Mouse (Mus musculus): ENCODE data around the gene Kif5c. TPM values are rescaled to one million over a fixed set of nuclear protein-coding genes. Genes with fewer than 3 reads are reported as not detected.
A peak's percentile ranks its signal among the peaks of the same experiment; 100 is the strongest.

The Kif5c gene
- polyA plus RNA-seq, 1 experiment from 2014 or later, result 10.1 TPM

- peaks cover 11% of the 10 kb centered on the region; the same call in 1 of the 2 replicates for H3K4me1 ChIP-seq
- no peak overlapping the region for H3K27ac ChIP-seq
- H3K27me3 ChIP-seq, result no peaks in the 10 kb centered on the region
- no peak overlapping the region for H3K9ac ChIP-seq
- no peak overlapping the region for H3K4me2 ChIP-seq
- no peak overlapping the region for H3K4me3 ChIP-seq
- H3K9me3 ChIP-seq, result no peaks in the 10 kb centered on the region
- 82% methylated on average over 22 of the region's 22 CpGs for WGBS
- peaks cover 20% of the 10 kb centered on the region; the same call in 1 of the 2 replicates for H3K36me3 ChIP-seq
- ATAC-seq (ENCODE audit: insufficient number of reproducible peaks, insufficient read depth, low FRiP score, low TSS enrichment, low read depth), result no peak
These were observed 81.3 kb downstream of the Kif5c start for GRCm38 (mm10) chr2:49700176-49700971.

DNA sequence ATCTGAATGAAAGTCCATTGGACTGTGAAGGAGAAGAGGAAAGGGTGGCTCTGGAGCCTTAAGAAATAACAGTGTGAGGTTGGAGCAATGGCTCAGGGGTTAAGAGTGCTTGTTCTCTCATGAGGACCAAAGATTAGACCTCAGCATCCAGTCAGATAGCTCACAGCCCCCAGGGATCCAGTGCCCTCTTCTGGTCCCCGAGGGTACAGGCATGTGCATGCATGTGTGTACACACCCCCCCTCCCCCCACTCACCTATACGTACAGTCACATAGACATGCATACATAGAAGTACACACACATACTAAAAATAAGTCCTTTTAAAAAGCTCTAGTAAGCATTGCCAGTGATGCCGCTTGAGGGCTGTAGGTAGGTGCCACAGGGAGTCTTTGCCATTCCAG, 91.1 kb downstream of the Kif5c start:
- no peak overlapping the region for H3K9ac ChIP-seq
- H3K4me1 ChIP-seq, result peaks cover 8% of the 10 kb centered on the region; the same call in 1 of the 2 replicates
- no peak overlapping the region for H3K4me2 ChIP-seq
- ATAC-seq (ENCODE audit: insufficient number of reproducible peaks, insufficient read depth, low FRiP score, low TSS enrichment, low read depth), result no peak
- H3K36me3 ChIP-seq, result peaks cover under 1% of the 10 kb centered on the region; the same call in 1 of the 2 replicates
- no peak overlapping the region for H3K27ac ChIP-seq
- no peaks in the 10 kb centered on the region for H3K27me3 ChIP-seq
- 79% methylated on average over 3 of the region's 3 CpGs for WGBS
- no peaks in the 10 kb centered on the region for H3K9me3 ChIP-seq
- H3K4me3 ChIP-seq, result no peak overlapping the region

DNA sequence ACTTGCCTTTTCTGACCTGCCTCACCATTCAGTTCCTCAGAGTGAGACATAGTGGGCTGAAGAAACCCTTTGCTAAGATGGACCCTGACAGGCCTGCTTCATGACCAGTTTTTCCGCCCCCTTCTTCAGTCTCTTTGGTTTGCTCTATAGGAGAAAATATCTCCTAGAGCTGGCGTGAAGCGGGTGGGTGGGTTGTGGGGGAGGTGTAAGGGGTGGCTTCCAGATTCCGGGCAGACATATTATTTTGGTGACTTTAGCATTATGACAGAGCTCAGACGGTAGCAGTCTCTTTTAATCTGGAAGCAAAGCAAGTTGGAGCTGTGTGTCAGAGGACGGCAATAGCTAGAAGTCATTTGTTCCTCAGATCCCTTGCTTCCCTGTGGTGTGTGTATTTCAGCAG, 92.6 kb downstream of the Kif5c start:
- Histone ChIP-seq H3K4me3 (no peak overlapping the region), H3K27ac (no peak overlapping the region), H3K27me3 (no peaks in the 10 kb centered on the region), H3K36me3 (peaks cover under 1% of the 10 kb centered on the region; the same call in 1 of the 2 replicates), H3K4me1 (peaks cover 8% of the 10 kb centered on the region; the same call in 1 of the 2 replicates), H3K9me3 (no peaks in the 10 kb centered on the region), H3K4me2 (no peak overlapping the region), H3K9ac (no peak overlapping the region)
- 81% methylated on average over 6 of the region's 6 CpGs for WGBS
- ATAC-seq (ENCODE audit: insufficient number of reproducible peaks, insufficient read depth, low FRiP score, low TSS enrichment, low read depth), result no peak

DNA sequence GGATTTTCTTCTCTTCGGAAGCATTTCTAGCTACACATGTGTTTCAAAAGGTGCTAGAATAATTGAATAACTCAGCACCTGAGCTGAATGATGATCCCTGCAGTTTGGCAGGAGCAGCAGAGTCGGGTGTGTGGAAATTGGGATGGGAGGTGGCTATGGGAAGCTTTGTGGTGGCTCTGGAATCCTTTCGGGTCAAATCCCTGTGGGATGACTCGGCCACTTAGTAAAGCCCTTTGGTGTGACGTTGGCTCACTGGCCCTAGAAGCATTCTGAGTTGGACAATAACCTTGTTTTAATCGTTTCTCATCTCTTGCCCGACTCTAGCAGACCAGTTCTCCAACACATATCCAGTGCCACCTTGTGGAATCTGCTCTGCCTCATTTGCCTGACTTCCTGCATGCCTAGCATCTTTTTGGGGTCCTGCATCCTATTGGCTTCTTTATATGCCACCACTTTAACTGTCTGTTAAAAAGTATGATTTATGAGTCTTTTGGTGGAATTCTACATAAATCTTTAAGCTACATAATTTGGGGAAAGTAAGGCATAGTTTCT, 93.3 kb downstream of the Kif5c start:
- H3K4me3 ChIP-seq, result no peak overlapping the region
- ATAC-seq (ENCODE audit: insufficient number of reproducible peaks, insufficient read depth, low FRiP score, low TSS enrichment, low read depth), result no peak
- peaks cover 7% of the 10 kb centered on the region; the same call in 1 of the 2 replicates for H3K36me3 ChIP-seq

DNA sequence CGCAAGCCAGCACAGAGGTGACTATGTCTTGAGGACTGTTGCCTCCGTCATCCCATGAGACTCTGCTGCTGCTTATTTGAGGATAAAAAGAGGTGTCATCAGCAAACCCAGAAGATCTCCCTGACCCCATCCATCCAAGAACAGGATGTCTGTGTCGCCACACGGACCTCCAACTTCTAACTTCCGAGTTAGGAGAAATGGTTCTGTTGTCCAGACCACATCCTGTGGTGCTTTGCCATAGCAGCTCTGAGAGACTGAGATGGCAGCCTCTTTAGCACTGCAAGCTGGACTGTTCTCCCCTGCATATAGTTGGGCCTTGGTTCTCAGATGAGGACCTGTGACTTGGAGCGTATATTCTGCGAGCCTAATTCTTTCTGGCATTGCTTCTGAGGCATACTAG, 97.4 kb downstream of the Kif5c start:
- no peak for ATAC-seq (ENCODE audit: insufficient number of reproducible peaks, insufficient read depth, low FRiP score, low TSS enrichment, low read depth)
- Histone ChIP-seq H3K9ac (no peak overlapping the region), H3K9me3 (no peaks in the 10 kb centered on the region), H3K4me1 (peaks cover 33% of the 10 kb centered on the region), H3K4me2 (no peak overlapping the region), H3K36me3 (peaks cover 7% of the 10 kb centered on the region; the same call in 1 of the 2 replicates), H3K27me3 (no peaks in the 10 kb centered on the region), H3K4me3 (no peak overlapping the region), H3K27ac (no peak overlapping the region)
- 91% methylated on average over 7 of the region's 7 CpGs for WGBS

More for the DNA sequence above, 93.3 kb downstream of the Kif5c start:
- 62% methylated on average over 7 of the region's 7 CpGs for WGBS
- no peaks in the 10 kb centered on the region for H3K9me3 ChIP-seq
- no peak overlapping the region for H3K4me2 ChIP-seq
- no peak overlapping the region for H3K9ac ChIP-seq
- peaks cover 8% of the 10 kb centered on the region; the same call in 1 of the 2 replicates for H3K4me1 ChIP-seq
- no peaks in the 10 kb centered on the region for H3K27me3 ChIP-seq
- no peak overlapping the region for H3K27ac ChIP-seq

DNA sequence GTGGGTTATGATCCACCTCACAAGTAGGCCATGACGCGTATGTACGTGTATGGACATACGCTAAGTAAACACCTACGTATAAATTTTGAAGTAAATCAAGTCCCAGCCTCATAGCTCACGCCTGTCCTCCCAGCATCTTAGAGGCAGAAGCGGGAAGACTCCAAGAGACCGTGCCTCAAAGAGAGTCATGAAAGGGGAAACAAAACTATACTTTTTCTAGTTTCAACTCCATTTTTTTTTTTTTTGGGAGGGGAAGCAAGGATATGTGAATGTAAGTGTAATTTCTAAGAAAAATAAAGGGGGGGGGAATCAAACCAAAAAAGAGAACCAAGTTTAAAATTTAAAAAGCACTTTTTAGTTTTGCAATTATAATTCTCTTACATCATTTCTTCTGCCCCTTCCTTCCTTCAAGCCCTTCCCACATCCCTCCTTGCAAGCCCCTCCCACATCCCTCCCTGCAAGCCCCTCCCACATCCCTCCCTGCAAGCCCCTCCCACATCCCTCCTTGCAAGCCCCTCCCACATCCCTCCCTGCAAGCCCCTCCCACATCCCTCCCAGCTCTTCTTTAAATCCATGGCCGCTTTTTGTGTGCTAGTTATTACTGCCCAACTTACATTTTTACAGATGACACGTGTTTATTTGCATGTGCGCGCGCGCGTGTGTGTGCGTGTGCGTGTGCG, 98.5 kb downstream of the Kif5c start:
- Histone ChIP-seq H3K4me1 (peaks cover 35% of the 10 kb centered on the region), H3K4me2 (no peak overlapping the region), H3K27me3 (no peaks in the 10 kb centered on the region), H3K9ac (no peak overlapping the region), H3K9me3 (no peaks in the 10 kb centered on the region), H3K36me3 (peaks cover 7% of the 10 kb centered on the region; the same call in 1 of the 2 replicates), H3K27ac (no peak overlapping the region), H3K4me3 (no peak overlapping the region)
- WGBS, result 91% methylated on average over 18 of the region's 18 CpGs
- no peak for ATAC-seq (ENCODE audit: insufficient number of reproducible peaks, insufficient read depth, low FRiP score, low TSS enrichment, low read depth)

GRCm38 (mm10) chr2:49718492-49718891, 99.4 kb downstream of the Kif5c start:
- H3K9ac ChIP-seq, result no peak overlapping the region
- no peak for ATAC-seq (ENCODE audit: insufficient number of reproducible peaks, insufficient read depth, low FRiP score, low TSS enrichment, low read depth)
- 13% methylated on average over 3 of the region's 3 CpGs for WGBS
- H3K4me3 ChIP-seq, result no peak overlapping the region
- H3K27me3 ChIP-seq, result no peaks in the 10 kb centered on the region
- no peak overlapping the region for H3K27ac ChIP-seq
- H3K9me3 ChIP-seq, result no peaks in the 10 kb centered on the region
- peaks cover 41% of the 10 kb centered on the region for H3K4me1 ChIP-seq
- H3K36me3 ChIP-seq, result peaks cover 10% of the 10 kb centered on the region; the same call in 1 of the 2 replicates
- H3K4me2 ChIP-seq, result no peak overlapping the region

DNA sequence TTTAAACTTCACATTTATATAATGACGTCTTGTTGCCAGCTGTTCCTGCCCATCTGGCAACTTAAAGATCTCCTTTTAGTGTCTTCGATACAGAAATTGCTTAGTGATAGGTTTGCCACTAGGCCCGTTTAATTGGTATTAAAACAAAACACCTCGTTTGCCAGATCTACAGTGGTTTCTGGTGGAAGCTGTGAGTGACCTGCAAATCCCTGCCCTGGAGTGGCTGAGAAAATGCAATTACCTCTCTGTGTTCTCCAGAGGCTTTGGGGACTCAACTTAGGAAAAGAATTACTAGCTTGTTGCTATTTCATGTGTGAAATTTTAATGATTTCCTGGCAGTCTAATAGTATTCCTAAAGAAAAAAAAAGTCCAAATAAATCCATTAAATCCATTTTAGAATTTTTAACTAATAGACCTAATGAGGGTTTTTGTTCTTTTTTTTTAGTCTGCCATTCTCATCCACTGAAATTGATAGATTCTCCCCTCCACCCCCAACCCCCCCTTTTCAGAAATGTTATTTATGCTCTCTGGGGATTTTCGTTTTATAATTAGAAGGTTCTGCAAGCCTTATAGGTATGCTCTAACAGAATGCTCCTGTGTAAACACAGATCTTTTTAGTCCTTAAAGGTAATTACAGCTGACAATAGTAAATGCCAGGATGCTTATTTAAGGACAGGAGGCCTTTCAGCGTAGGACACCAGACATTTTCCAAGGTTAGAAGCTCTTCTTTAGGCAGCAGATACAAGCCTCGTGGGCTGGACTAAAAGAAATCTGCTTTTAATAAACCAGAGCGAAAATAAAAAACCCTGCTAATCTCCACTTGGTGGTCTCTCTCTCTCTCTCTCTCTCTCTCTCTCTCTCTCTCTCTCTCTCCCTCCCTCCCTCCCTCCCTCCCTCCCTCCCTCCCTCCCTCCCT, 100.1 kb downstream of the Kif5c start:
- Histone ChIP-seq H3K4me2 (no peak overlapping the region), H3K4me3 (no peak overlapping the region), H3K9me3 (no peaks in the 10 kb centered on the region), H3K36me3 (peaks cover 14% of the 10 kb centered on the region; the same call in 1 of the 2 replicates), H3K27ac (no peak overlapping the region), H3K4me1 (peaks cover 41% of the 10 kb centered on the region), H3K27me3 (no peaks in the 10 kb centered on the region), H3K9ac (no peak overlapping the region)
- 13% methylated on average over 8 of the region's 8 CpGs for WGBS
- ATAC-seq (ENCODE audit: insufficient number of reproducible peaks, insufficient read depth, low FRiP score, low TSS enrichment, low read depth), result no peak

- ATAC-seq (ENCODE audit: insufficient number of reproducible peaks, insufficient read depth, low FRiP score, low TSS enrichment, low read depth), result no peak
- Histone ChIP-seq H3K4me1 (peaks cover 41% of the 10 kb centered on the region), H3K9me3 (no peaks in the 10 kb centered on the region), H3K27me3 (no peaks in the 10 kb centered on the region), H3K4me3 (no peak overlapping the region), H3K27ac (no peak overlapping the region), H3K4me2 (peak overlapping the region; percentile 31), H3K36me3 (peaks cover 14% of the 10 kb centered on the region; the same call in 1 of the 2 replicates), H3K9ac (0 out of 2 replicates have a peak overlapping the region, but pooled peaks have one; percentile 16)
- 2% methylated on average over 6 of the region's 6 CpGs for WGBS
These were observed 100.8 kb downstream of the Kif5c start for GRCm38 (mm10) chr2:49719854-49720253.

GRCm38 (mm10) chr2:49720343-49720742, 101.2 kb downstream of the Kif5c start:
- H3K27me3 ChIP-seq, result no peaks in the 10 kb centered on the region
- WGBS, result 26% methylated on average over 9 of the region's 9 CpGs
- peaks cover 41% of the 10 kb centered on the region for H3K4me1 ChIP-seq
- no peak overlapping the region for H3K27ac ChIP-seq
- H3K4me2 ChIP-seq, result peak overlapping the region; percentile 31; the same call in 1 of the 2 replicates
- H3K36me3 ChIP-seq, result peaks cover 14% of the 10 kb centered on the region; the same call in 1 of the 2 replicates
- 0 out of 2 replicates have a peak overlapping the region, but pooled peaks have one; percentile 16 for H3K9ac ChIP-seq
- H3K4me3 ChIP-seq, result no peak overlapping the region
- H3K9me3 ChIP-seq, result no peaks in the 10 kb centered on the region
- no peak for ATAC-seq (ENCODE audit: insufficient number of reproducible peaks, insufficient read depth, low FRiP score, low TSS enrichment, low read depth)

- WGBS, result 24% methylated on average over 9 of the region's 9 CpGs
- no peak for ATAC-seq (ENCODE audit: insufficient number of reproducible peaks, insufficient read depth, low FRiP score, low TSS enrichment, low read depth)
- Histone ChIP-seq H3K4me3 (no peak overlapping the region), H3K4me2 (no peak overlapping the region), H3K9ac (no peak overlapping the region), H3K9me3 (no peaks in the 10 kb centered on the region), H3K4me1 (peaks cover 50% of the 10 kb centered on the region), H3K36me3 (peaks cover 7% of the 10 kb centered on the region; the same call in 1 of the 2 replicates), H3K27ac (no peak overlapping the region), H3K27me3 (no peaks in the 10 kb centered on the region)
These were observed 103.2 kb downstream of the Kif5c start for GRCm38 (mm10) chr2:49722331-49722730.
